Comparison of ENCODE assay signal across 25 mouse cellular contexts in genomic region chr5:17584299-17584945, GRCm38 (mm10). TPM values are rescaled to one million over a fixed set of nuclear protein-coding genes. Genes with fewer than 3 reads are reported as not detected.
A peak's percentile ranks its signal among the peaks of the same experiment; 100 is the strongest.
DNase-seq lines count a peak whose midpoint lies in the region; ATAC-seq lines count a peak whose summit lies in the region.
"Had no signal": no experiment of that assay in that cellular context is flagged by ENCODE, and none has a peak within 500 bp of the region (broad histone marks: within the 10 kb centered on the region; RNA-seq: fewer than 3 reads in every experiment).

No protein-coding gene starts in this region.

- intact Hi-C loops in heart, postnatal 25 days (cut with DNase I) = no loop called here

- no peak overlapping the region; the same call in 1 of the 2 replicates for H3K27ac ChIP-seq in heart, embryonic 10.5 days
- peak overlapping the region; percentile 30 to 44; a peak in 1 of 4 replicates for H3K27ac ChIP-seq in heart, embryonic 14.5 days (replicated peaks in 1 of 2; ENCODE audit: control insufficient read depth in 1 of 2, insufficient read depth in 1 of 2, low read depth in 2 of 2, low read length in 2 of 2)
- H3K27ac ChIP-seq: embryonic facial prominence, embryonic 15.5 days; hindbrain, embryonic 14.5 days; limb, embryonic 10.5 days; liver, embryonic 15.5 days; macrophage; midbrain, embryonic 15.5 days; neural tube, embryonic 12.5 days had no signal

- WGBS in heart, embryonic 10.5 days = 46% methylated on average over 2 of the region's 2 CpGs
- 37% methylated on average over 2 of the region's 2 CpGs for WGBS in heart, embryonic 14.5 days

- H3K4me1 ChIP-seq in heart, embryonic 10.5 days = peaks cover 11% of the 10 kb centered on the region; the same call in 1 of the 2 replicates
- H3K4me1 ChIP-seq in heart, embryonic 14.5 days (ENCODE audit: control insufficient read depth in 2 of 2, insufficient read depth in 2 of 2, low read length in 2 of 2) = peaks cover 0 to 11% of the 10 kb centered on the region in 2 experiments; a peak in 3 of 4 replicates
- H3K4me1 ChIP-seq: embryonic facial prominence, embryonic 15.5 days; limb, embryonic 10.5 days; liver, embryonic 15.5 days; midbrain, embryonic 15.5 days; neural tube, embryonic 12.5 days had no signal

- peak overlapping the region; percentile 11; the same call in 1 of the 2 replicates for H3K4me2 ChIP-seq in heart, embryonic 14.5 days (ENCODE audit: low read length)
- H3K4me2 ChIP-seq: embryonic facial prominence, embryonic 15.5 days; hindbrain, embryonic 14.5 days; liver, embryonic 15.5 days; midbrain, embryonic 15.5 days; neural tube, embryonic 12.5 days had no signal

- no peak overlapping the region for H3K9ac ChIP-seq in heart, embryonic 14.5 days (ENCODE audit: low read length)
- H3K9ac ChIP-seq: embryonic facial prominence, embryonic 15.5 days; hindbrain, embryonic 14.5 days; liver, embryonic 15.5 days; midbrain, embryonic 15.5 days; neural tube, embryonic 12.5 days had no signal

- H3K27me3 ChIP-seq in heart, embryonic 10.5 days (ENCODE audit: insufficient read depth, poor library complexity, severe bottlenecking) = no peaks in the 10 kb centered on the region
- H3K27me3 ChIP-seq in heart, embryonic 14.5 days (ENCODE audit: control insufficient read depth, insufficient read depth, low read length) = no peaks in the 10 kb centered on the region
- H3K27me3 ChIP-seq: embryonic facial prominence, embryonic 15.5 days; liver, embryonic 15.5 days; midbrain, embryonic 15.5 days; neural tube, embryonic 12.5 days had no signal

- ATAC-seq in heart, embryonic 14.5 days (ENCODE audit: insufficient number of reproducible peaks, insufficient read depth, low FRiP score, low read depth) = no peak; the same call in 1 of the 2 replicates
- ATAC-seq: forebrain, embryonic 14.5 days; inflammation-experienced regulatory T-cells, adult 6 months; lung, postnatal 0 days; midbrain, embryonic 15.5 days had no signal

- no peaks in the 10 kb centered on the region for H3K9me3 ChIP-seq in heart, embryonic 10.5 days
- no peaks in the 10 kb centered on the region for H3K9me3 ChIP-seq in heart, embryonic 14.5 days (ENCODE audit: control insufficient read depth, low read length)
- H3K9me3 ChIP-seq: embryonic facial prominence, embryonic 15.5 days; limb, embryonic 10.5 days; liver, embryonic 15.5 days; midbrain, embryonic 15.5 days; neural tube, embryonic 12.5 days had no signal

- peak; percentile 76 for DNase-seq in heart, embryonic 10.5 days (ENCODE audit: low spot score)
- no peak for DNase-seq in heart, postnatal 25 days (ENCODE audit: low spot score)
- peak; percentile 4 to 11 for DNase-seq in right cerebral cortex, adult 2 months (ENCODE audit: low spot score in 2 of 2)
- no peak for DNase-seq in right cerebral cortex, postnatal 25 days
- no peak for DNase-seq in urinary bladder, postnatal 10 days (ENCODE audit: low spot score)
- no peak for DNase-seq in urinary bladder, postnatal 4 days (ENCODE audit: low spot score in 2 of 2)
- DNase-seq: adrenal gland, postnatal 25 days; cerebellum, adult 9-10 months; kidney, adult 18-20 months; kidney, postnatal 14 days; liver; right cerebral cortex, postnatal 14 days; thymus, postnatal 25 days had no signal

- no peak overlapping the region for H3K4me3 ChIP-seq in heart, embryonic 10.5 days
- H3K4me3 ChIP-seq in heart, embryonic 14.5 days (ENCODE audit: control insufficient read depth in 1 of 2, insufficient read depth in 1 of 2, low read depth in 1 of 2, low read length in 2 of 2) = no peak overlapping the region
- H3K4me3 ChIP-seq: embryonic facial prominence, embryonic 15.5 days; limb, embryonic 10.5 days; liver, embryonic 15.5 days; midbrain, embryonic 15.5 days; neural tube, embryonic 12.5 days had no signal

- no peaks in the 10 kb centered on the region for H3K36me3 ChIP-seq in heart, embryonic 10.5 days
- H3K36me3 ChIP-seq in heart, embryonic 14.5 days (ENCODE audit: control insufficient read depth, insufficient read depth, low read length) = no peaks in the 10 kb centered on the region
- H3K36me3 ChIP-seq: embryonic facial prominence, embryonic 15.5 days; limb, embryonic 10.5 days; liver, embryonic 15.5 days; midbrain, embryonic 15.5 days; neural tube, embryonic 12.5 days had no signal

RNA-seq across cellular contexts. Expression of gene Sema3c, which starts 10.3 kb away (rescaled TPM):
- 25.5 and 28.3 TPM in 2 replicates for polyA plus RNA-seq in heart, embryonic 10.5 days (2016; fragmentation: Nextera tagmentation; extraction: Ambion mirVana)
- 10 to 100 TPM; 18.3 to 19.4 TPM for total RNA-seq in heart, postnatal 25 days (2021)
- polyA plus RNA-seq in heart, embryonic 14.5 days (2014; fragmentation: Nextera tagmentation; extraction: Ambion mirVana) = 9.2 and 11.6 TPM in 2 replicates
- total RNA-seq: common myeloid progenitor, adult 5-6 weeks had no signal

Comparison
In these comparisons a context has a peak if more than half of its experiments do, and no peak if none do; other contexts are left out.
1. DNase-seq: peak in heart, embryonic 10.5 days (single experiment) and right cerebral cortex, adult 2 months (2 of 2); none in heart, postnatal 25 days (single experiment), right cerebral cortex, postnatal 25 days (single experiment), urinary bladder, postnatal 10 days (single experiment) and urinary bladder, postnatal 4 days (0 of 2).